Mouse (Mus musculus): ENCODE results near the gene Gm13043. TPM values are rescaled to one million over a fixed set of nuclear protein-coding genes. Genes with fewer than 3 reads are reported as not detected.
"Not testable (repeated sequence)": the region's sequence is repeated elsewhere in the genome, so short reads cannot be mapped to it uniquely, and the experiment has no call there.

Gm13043 gene
- polyA plus RNA-seq (2012; ENCODE audit: insufficient read depth, insufficient read length, low replicate concordance, missing spikeins): not detected in 2 replicates

- no peaks in the 10 kb centered on the region for H3K4me1 ChIP-seq (ENCODE audit: control insufficient read depth, insufficient read depth, low read length)
- TF ChIP-seq POLR2A (IDR thresholded peaks at IDR 0.05; ENCODE audit: insufficient read depth, low read depth, low read length) (no peak), CTCF (IDR thresholded peaks at IDR 0.05; ENCODE audit: insufficient read depth, low read depth, low read length) (no peak)
- WGBS: 82% methylated on average over 3 of the region's 3 CpGs
- no peak within 1 kb of the TSS for H3K27ac ChIP-seq (ENCODE audit: insufficient read depth, low read depth, low read length)
- no peak within 1 kb of the TSS for H3K4me3 ChIP-seq (ENCODE audit: insufficient read depth, low read depth, low read length)
These were observed at the start of gene Gm13043 for GRCm38 (mm10) chr4:143511043-143511442. Gene Gm13043 (plus strand): TSS chr4:143511343.

GRCm38 (mm10) chr4:143535654-143536053 lies 24.5 kb downstream of the Gm13043 start, which contains the start of gene Gm13040:
Gene Gm13040 (plus strand): TSS chr4:143535954.
- H3K4me1 ChIP-seq (ENCODE audit: control insufficient read depth, insufficient read depth, low read length); H3K27ac ChIP-seq (ENCODE audit: insufficient read depth, low read depth, low read length); H3K4me3 ChIP-seq (ENCODE audit: insufficient read depth, low read depth, low read length): not testable (repeated sequence)
- WGBS: no CpG with 5 or more reads among the region's 3 CpGs

- H3K27ac ChIP-seq (ENCODE audit: insufficient read depth, low read depth, low read length); H3K4me1 ChIP-seq (ENCODE audit: control insufficient read depth, insufficient read depth, low read length); H3K4me3 ChIP-seq (ENCODE audit: insufficient read depth, low read depth, low read length): not testable (repeated sequence)
- WGBS: no CpG with 5 or more reads among the region's 3 CpGs
These were observed 40.3 kb downstream of the Gm13043 start, which contains the start of the genes BC080695 and Gm13057 for GRCm38 (mm10) chr4:143551400-143551799. Gene BC080695 (plus strand): TSS chr4:143551700. Gene Gm13057 (plus strand): TSS chr4:143551709.

Other genes with a start within 250 kb of the Gm13043 start
- not detected in 2 replicates for gene Pdpn, start 211.8 kb upstream of the Gm13043 start, polyA plus RNA-seq (2012; ENCODE audit: insufficient read depth, insufficient read length, low replicate concordance, missing spikeins)
- not detected in 2 replicates for gene Lrrc38, start 161.6 kb upstream of the Gm13043 start, polyA plus RNA-seq (2012; ENCODE audit: insufficient read depth, insufficient read length, low replicate concordance, missing spikeins)
- gene Pramel1, start 116.9 kb upstream of the Gm13043 start, polyA plus RNA-seq (2012; ENCODE audit: insufficient read depth, insufficient read length, low replicate concordance, missing spikeins): not detected in 2 replicates
- gene Pramef8, start 98.9 kb upstream of the Gm13043 start, polyA plus RNA-seq (2012; ENCODE audit: insufficient read depth, insufficient read length, low replicate concordance, missing spikeins): not detected in 2 replicates
- gene Oog4, start 61.0 kb upstream of the Gm13043 start, polyA plus RNA-seq (2012; ENCODE audit: insufficient read depth, insufficient read length, low replicate concordance, missing spikeins): not detected in 2 replicates
- not detected in 2 replicates for gene Gm13040, start 24.6 kb downstream of the Gm13043 start, polyA plus RNA-seq (2012; ENCODE audit: insufficient read depth, insufficient read length, low replicate concordance, missing spikeins)
- not detected in 2 replicates for gene BC080695, start 40.4 kb downstream of the Gm13043 start, polyA plus RNA-seq (2012; ENCODE audit: insufficient read depth, insufficient read length, low replicate concordance, missing spikeins)
- gene Gm13057, start 40.4 kb downstream of the Gm13043 start, polyA plus RNA-seq (2012; ENCODE audit: insufficient read depth, insufficient read length, low replicate concordance, missing spikeins): not detected in 2 replicates
- gene Gm13083, start 103.7 kb downstream of the Gm13043 start, polyA plus RNA-seq (2012; ENCODE audit: insufficient read depth, insufficient read length, low replicate concordance, missing spikeins): not detected in 2 replicates
- not detected in 2 replicates for gene Gm13088, start 145.9 kb downstream of the Gm13043 start, polyA plus RNA-seq (2012; ENCODE audit: insufficient read depth, insufficient read length, low replicate concordance, missing spikeins)
- not detected in 2 replicates for gene Gm13089, start 191.4 kb downstream of the Gm13043 start, polyA plus RNA-seq (2012; ENCODE audit: insufficient read depth, insufficient read length, low replicate concordance, missing spikeins)
- gene Gm13078, start 208.1 kb downstream of the Gm13043 start, polyA plus RNA-seq (2012; ENCODE audit: insufficient read depth, insufficient read length, low replicate concordance, missing spikeins): not detected in 2 replicates